Mouse (Mus musculus): Measurements from ENCODE around the gene Tnf.

DNA sequence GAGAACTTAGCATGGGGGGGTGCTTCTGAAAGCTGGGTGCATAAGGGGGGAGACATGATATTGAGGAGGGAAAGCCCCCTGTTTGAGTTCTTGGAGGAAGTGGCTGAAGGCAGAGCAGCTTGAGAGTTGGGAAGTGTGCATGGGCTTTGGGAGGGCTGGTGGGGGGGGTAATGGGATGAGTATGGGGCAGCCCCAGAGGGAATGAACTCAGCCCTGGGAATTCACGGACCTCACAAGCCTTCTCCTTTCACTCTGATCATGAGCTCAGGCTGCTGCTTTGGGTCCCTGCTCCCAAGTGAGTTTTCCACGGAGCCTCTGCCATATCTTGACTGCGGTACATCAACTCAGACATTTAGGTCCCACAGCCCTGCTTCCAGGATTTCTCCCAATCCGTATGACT is 635 bp upstream of the Tnf start:
- TF ChIP-seq FLI1 (IDR thresholded peaks at IDR 0.05; ENCODE audit: low read length) = no peak
- TF ChIP-seq GATA1 (IDR thresholded peaks at IDR 0.05; ENCODE audit: borderline replicate concordance, low read length) = no peak

All from megakaryocyte, embryonic 14.5 days (primary cell).